Mouse (Mus musculus): ENCODE measurements around the gene Cx3cl1. TPM values are rescaled to one million over a fixed set of nuclear protein-coding genes. Genes with fewer than 3 reads are reported as not detected.

The Cx3cl1 gene
- polyA plus RNA-seq, 1 experiment from 2014 or later, result 8.8 TPM

DNA sequence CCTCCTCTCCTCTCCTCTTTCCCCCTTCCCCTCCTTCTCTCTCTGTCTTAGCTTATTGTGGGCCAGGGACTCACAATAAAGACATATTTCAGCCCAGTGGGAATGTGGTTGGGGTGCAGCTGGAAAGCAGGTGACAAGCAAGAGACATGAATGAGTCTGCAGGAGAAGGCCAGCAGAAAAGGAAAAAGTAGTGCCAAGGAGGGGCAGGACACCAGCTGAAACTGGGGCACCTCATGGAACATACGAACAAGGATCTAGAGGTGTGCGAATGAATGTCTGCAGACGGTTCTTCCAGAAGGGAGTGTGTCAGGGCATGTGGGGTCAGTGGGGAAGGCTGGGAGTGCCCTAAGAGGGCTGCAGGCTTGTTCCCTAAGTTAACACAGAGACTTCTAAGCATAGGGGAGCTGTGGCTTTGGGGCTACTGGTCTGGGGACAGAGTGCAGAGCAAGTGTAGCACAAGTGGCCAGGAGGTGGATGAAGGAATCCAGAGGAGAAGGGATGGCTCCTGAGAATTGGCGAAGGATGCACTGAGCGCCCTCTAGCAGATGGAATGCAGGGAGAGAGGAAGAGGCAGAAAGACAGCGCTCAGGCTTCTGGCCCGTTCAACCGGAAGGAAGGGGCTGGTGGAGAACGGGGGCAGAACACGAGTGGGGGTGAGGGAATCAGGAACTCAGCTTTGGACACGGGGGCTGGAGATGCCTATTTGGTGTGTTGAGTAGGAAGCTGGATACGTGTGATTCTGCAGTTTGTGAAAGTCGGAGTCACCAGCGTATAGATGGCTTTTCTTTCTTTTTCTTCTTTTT, 29.7 kb downstream of the Cx3cl1 start:
- H3K27ac ChIP-seq (ENCODE audit: low read depth, low read length), result no peak overlapping the region
- WGBS (ENCODE audit: insufficient replicate concordance), result 48% methylated on average over 14 of the region's 14 CpGs
- no peak overlapping the region for H3K4me3 ChIP-seq (ENCODE audit: low read depth, low read length)
- H3K4me1 ChIP-seq (ENCODE audit: control insufficient read depth, insufficient read depth, low read length), result peaks cover 23% of the 10 kb centered on the region
- peaks cover 3% of the 10 kb centered on the region; the same call in 1 of the 2 replicates for H3K27me3 ChIP-seq (ENCODE audit: control insufficient read depth, insufficient read depth, low read length)
- peak overlapping the region; percentile 29 for H3K4me2 ChIP-seq
- H3K36me3 ChIP-seq (ENCODE audit: control insufficient read depth, insufficient read depth, low read length), result no peaks in the 10 kb centered on the region
- no peak for ATAC-seq (replicated peaks; ENCODE audit: insufficient number of reproducible peaks, low FRiP score, low TSS enrichment)
- no peak overlapping the region for H3K9ac ChIP-seq (ENCODE audit: low read depth, low read length)
- no peaks in the 10 kb centered on the region for H3K9me3 ChIP-seq (replicated peaks; ENCODE audit: control insufficient read depth, low read length)

DNA sequence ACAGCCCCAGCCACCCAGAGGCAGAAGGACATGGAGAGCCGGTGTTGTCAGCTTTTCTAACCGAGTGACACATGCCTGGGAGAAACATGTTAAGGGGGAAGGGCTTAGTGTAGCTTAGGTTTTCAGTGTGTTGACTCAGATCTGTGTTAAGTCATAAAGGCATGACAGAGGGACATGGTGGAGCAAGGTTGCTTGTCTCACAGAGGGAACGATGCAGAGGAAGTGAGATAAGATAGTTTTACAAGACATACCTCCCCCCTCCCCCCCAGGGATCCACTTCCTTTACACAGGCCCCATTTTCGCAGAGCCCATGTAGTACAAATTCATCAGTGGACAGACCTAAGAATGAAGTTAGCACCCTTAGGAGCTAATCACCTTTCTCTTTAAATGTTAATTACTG, 30.6 kb downstream of the Cx3cl1 start:
- H3K9ac ChIP-seq (ENCODE audit: low read depth, low read length), result no peak overlapping the region
- H3K36me3 ChIP-seq (ENCODE audit: control insufficient read depth, insufficient read depth, low read length), result no peaks in the 10 kb centered on the region
- H3K27me3 ChIP-seq (ENCODE audit: control insufficient read depth, insufficient read depth, low read length), result peaks cover 3% of the 10 kb centered on the region; the same call in 1 of the 2 replicates
- no peak overlapping the region for H3K4me3 ChIP-seq (ENCODE audit: low read depth, low read length)
- no peak for ATAC-seq (replicated peaks; ENCODE audit: insufficient number of reproducible peaks, low FRiP score, low TSS enrichment)
- H3K9me3 ChIP-seq (replicated peaks; ENCODE audit: control insufficient read depth, low read length), result no peaks in the 10 kb centered on the region
- 42% methylated on average over 4 of the region's 4 CpGs for WGBS (ENCODE audit: insufficient replicate concordance)
- H3K4me1 ChIP-seq (ENCODE audit: control insufficient read depth, insufficient read depth, low read length), result peaks cover 24% of the 10 kb centered on the region
- H3K4me2 ChIP-seq, result no peak overlapping the region
- H3K27ac ChIP-seq (ENCODE audit: low read depth, low read length), result no peak overlapping the region

DNA sequence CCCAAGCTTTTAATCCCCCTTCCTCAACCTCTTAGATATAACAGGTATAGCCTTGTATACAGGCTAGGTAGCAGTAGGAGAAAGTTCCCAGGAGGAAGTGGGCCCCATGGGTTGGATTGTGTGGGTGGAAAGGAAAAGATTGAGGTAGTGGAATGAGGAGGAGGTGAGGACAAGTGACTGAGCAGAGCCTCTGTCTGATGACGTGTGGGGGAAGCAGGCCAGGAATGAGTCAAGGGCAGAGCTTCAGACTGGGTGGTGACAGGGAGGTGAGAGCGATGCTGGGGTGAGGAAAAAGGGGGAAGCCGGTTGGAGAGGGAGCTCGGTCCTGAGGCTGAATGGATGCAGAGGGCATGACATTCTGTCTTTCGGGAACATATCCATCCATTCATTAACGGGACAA, 31.7 kb downstream of the Cx3cl1 start:
- no peak; the same call in 1 of the 2 replicates for ATAC-seq (replicated peaks; ENCODE audit: insufficient number of reproducible peaks, low FRiP score, low TSS enrichment)
- H3K36me3 ChIP-seq (ENCODE audit: control insufficient read depth, insufficient read depth, low read length), result no peaks in the 10 kb centered on the region
- peaks cover 3% of the 10 kb centered on the region; the same call in 1 of the 2 replicates for H3K27me3 ChIP-seq (ENCODE audit: control insufficient read depth, insufficient read depth, low read length)
- no peak overlapping the region for H3K4me3 ChIP-seq (ENCODE audit: low read depth, low read length)
- H3K4me1 ChIP-seq (ENCODE audit: control insufficient read depth, insufficient read depth, low read length), result peaks cover 28% of the 10 kb centered on the region
- H3K4me2 ChIP-seq, result no peak overlapping the region
- H3K9me3 ChIP-seq (replicated peaks; ENCODE audit: control insufficient read depth, low read length), result no peaks in the 10 kb centered on the region
- 23% methylated on average over 6 of the region's 6 CpGs for WGBS (ENCODE audit: insufficient replicate concordance)
- H3K27ac ChIP-seq (ENCODE audit: low read depth, low read length), result no peak overlapping the region
- no peak overlapping the region for H3K9ac ChIP-seq (ENCODE audit: low read depth, low read length)

DNA sequence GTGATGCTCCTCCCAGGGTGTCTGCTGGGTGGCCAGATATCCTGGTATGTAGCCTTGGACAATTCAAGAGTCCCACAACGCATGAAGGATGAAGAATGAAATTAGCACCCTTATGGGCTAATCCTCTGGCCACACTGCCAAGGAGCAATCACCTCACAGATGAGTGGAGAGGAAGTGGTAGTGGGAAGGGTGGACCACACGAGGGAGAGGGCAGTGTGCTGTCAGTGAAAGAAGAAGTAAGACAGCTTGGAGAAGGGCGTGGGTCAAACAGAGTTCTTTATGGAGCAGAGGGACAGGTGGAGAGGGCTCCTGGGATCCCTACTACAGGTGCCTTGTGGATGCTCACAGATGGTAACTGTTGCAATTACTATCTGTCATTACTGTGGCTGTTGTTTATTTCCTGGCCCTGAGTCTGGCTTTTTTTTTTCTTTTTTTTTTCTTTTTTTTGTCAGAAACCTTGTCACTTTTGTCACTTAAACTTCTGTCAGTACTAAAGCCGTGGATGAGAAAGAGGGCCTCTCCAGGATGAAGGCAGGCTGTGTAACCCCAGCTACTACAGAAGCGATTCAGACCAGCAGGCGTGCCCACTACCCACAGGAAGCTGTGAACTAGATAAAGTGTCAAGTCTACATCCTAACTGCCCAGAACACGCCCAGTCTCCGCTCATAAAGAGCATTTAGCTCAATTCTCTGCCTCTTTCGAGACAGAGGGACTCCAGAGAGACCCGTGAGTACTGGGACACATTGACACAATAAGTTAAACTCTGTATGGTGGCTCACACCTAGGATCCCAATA, 32.9 kb downstream of the Cx3cl1 start:
- Histone ChIP-seq H3K4me3 (ENCODE audit: low read depth, low read length) (no peak overlapping the region), H3K4me1 (ENCODE audit: control insufficient read depth, insufficient read depth, low read length) (peaks cover 28% of the 10 kb centered on the region), H3K9ac (ENCODE audit: low read depth, low read length) (no peak overlapping the region), H3K36me3 (ENCODE audit: control insufficient read depth, insufficient read depth, low read length) (no peaks in the 10 kb centered on the region), H3K27ac (ENCODE audit: low read depth, low read length) (no peak overlapping the region), H3K4me2 (no peak overlapping the region), H3K9me3 (replicated peaks; ENCODE audit: control insufficient read depth, low read length) (no peaks in the 10 kb centered on the region), H3K27me3 (ENCODE audit: control insufficient read depth, insufficient read depth, low read length) (peaks cover 3% of the 10 kb centered on the region; the same call in 1 of the 2 replicates)
- 56% methylated on average over 10 of the region's 10 CpGs for WGBS (ENCODE audit: insufficient replicate concordance)
- ATAC-seq (replicated peaks; ENCODE audit: insufficient number of reproducible peaks, low FRiP score, low TSS enrichment), result no peak

DNA sequence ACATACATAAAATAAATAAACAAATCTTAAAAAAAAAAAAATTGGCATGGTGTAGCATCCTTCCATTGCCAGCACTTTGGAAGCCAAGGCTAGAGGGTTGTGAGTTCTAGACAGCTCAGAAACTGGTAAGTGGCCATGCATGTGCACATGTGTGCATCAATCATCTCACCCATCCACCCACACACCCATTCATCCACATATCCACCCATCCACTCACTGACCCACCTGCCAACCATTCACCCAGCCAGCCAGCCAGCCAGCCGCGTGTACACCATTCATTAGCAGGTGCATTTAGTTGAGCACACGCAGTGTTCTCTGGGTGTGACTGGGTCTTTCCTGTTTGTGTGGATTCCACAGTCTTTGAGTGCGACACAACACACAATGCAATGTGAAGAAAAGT, 34.0 kb downstream of the Cx3cl1 start:
- ATAC-seq (replicated peaks; ENCODE audit: insufficient number of reproducible peaks, low FRiP score, low TSS enrichment), result no peak
- 78% methylated on average over 4 of the region's 4 CpGs for WGBS (ENCODE audit: insufficient replicate concordance)
- no peak overlapping the region for H3K27ac ChIP-seq (ENCODE audit: low read depth, low read length)

DNA sequence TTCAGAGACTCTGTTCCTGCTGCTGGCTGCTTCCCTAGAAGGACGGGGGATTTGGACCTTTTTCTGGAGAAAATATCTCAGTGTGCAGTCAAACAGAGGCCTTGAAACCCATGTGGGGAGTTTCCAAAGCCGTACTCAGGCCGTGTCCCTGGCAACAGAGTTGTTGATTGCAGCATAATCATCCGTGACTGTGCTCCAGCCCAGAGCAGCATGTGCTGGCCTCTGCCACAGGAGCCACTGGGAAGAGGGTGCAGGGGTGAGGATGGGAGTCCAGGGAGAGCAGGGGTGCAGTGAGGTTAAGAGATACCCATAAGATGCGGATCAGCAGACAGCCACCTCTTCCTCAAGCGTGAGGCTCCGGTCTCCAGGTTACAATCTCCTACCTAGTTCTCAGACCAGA, 35.7 kb downstream of the Cx3cl1 start:
- no peak overlapping the region for H3K4me2 ChIP-seq
- peaks cover 17% of the 10 kb centered on the region for H3K4me1 ChIP-seq (ENCODE audit: control insufficient read depth, insufficient read depth, low read length)
- H3K27me3 ChIP-seq (ENCODE audit: control insufficient read depth, insufficient read depth, low read length), result 0 out of 2 replicates have a peak, but pooled peaks cover 3% of the 10 kb centered on the region
- H3K36me3 ChIP-seq (ENCODE audit: control insufficient read depth, insufficient read depth, low read length), result no peaks in the 10 kb centered on the region
- H3K4me3 ChIP-seq (ENCODE audit: low read depth, low read length), result no peak overlapping the region
- H3K9me3 ChIP-seq (replicated peaks; ENCODE audit: control insufficient read depth, low read length), result no peaks in the 10 kb centered on the region
- WGBS (ENCODE audit: insufficient replicate concordance), result 60% methylated on average over 7 of the region's 7 CpGs
- H3K27ac ChIP-seq (ENCODE audit: low read depth, low read length), result no peak overlapping the region
- no peak for ATAC-seq (replicated peaks; ENCODE audit: insufficient number of reproducible peaks, low FRiP score, low TSS enrichment)
- H3K9ac ChIP-seq (ENCODE audit: low read depth, low read length), result no peak overlapping the region

More for the DNA sequence above, 34.0 kb downstream of the Cx3cl1 start:
- no peak overlapping the region for H3K9ac ChIP-seq (ENCODE audit: low read depth, low read length)
- peaks cover 28% of the 10 kb centered on the region for H3K4me1 ChIP-seq (ENCODE audit: control insufficient read depth, insufficient read depth, low read length)
- no peak overlapping the region for H3K4me2 ChIP-seq
- no peaks in the 10 kb centered on the region for H3K9me3 ChIP-seq (replicated peaks; ENCODE audit: control insufficient read depth, low read length)
- H3K4me3 ChIP-seq (ENCODE audit: low read depth, low read length), result no peak overlapping the region
- peaks cover 3% of the 10 kb centered on the region; the same call in 1 of the 2 replicates for H3K27me3 ChIP-seq (ENCODE audit: control insufficient read depth, insufficient read depth, low read length)
- no peaks in the 10 kb centered on the region for H3K36me3 ChIP-seq (ENCODE audit: control insufficient read depth, insufficient read depth, low read length)

DNA sequence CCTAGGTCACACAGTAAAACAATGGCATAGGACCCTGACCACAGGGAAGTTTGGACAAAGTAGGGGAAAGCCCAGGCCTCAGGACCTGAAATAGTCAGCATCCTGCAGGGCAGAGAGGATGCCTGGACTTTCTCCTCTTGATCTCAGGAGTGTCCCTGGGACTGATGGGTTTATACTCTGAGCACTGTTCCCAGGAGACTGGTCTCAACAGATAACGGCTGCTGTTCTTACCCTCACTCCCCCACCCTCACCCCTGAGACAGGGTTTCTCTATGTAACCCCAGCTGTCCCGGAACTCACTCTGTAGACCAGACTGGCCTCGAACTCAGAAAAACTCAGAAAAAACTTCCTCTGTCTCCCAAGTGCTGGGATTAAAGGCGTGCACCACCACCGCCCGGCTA, 36.6 kb downstream of the Cx3cl1 start:
- Histone ChIP-seq H3K9ac (ENCODE audit: low read depth, low read length) (no peak overlapping the region), H3K9me3 (replicated peaks; ENCODE audit: control insufficient read depth, low read length) (no peaks in the 10 kb centered on the region), H3K36me3 (ENCODE audit: control insufficient read depth, insufficient read depth, low read length) (no peaks in the 10 kb centered on the region), H3K4me2 (no peak overlapping the region), H3K4me1 (ENCODE audit: control insufficient read depth, insufficient read depth, low read length) (peaks cover 19% of the 10 kb centered on the region), H3K27me3 (ENCODE audit: control insufficient read depth, insufficient read depth, low read length) (0 out of 2 replicates have a peak, but pooled peaks cover 3% of the 10 kb centered on the region), H3K4me3 (ENCODE audit: low read depth, low read length) (no peak overlapping the region), H3K27ac (ENCODE audit: low read depth, low read length) (no peak overlapping the region)
- WGBS (ENCODE audit: insufficient replicate concordance), result 73% methylated on average over 6 of the region's 6 CpGs
- no peak for ATAC-seq (replicated peaks; ENCODE audit: insufficient number of reproducible peaks, low FRiP score, low TSS enrichment)

DNA sequence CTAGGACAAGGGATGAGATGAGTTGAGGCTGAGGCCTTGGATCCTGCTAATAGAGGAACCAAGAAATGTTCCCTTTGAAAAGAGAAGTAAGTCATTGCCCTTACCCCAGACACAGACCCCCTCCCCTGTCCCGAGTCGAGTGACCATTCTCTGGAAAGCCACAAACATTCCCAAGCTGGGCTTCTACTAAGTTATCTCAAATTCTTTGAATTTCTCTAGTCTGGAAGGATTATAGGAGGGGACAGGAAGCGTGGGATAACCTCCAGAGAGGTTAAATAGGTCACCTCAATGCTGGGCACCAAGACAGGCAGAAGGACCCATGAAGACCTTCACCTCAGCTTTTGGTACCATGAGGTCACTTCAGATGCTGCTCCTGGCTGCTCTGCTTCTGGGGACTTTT, 38.3 kb downstream of the Cx3cl1 start, which contains the start of gene Ccl17:
Gene Ccl17 (plus strand): TSS at position 301 of the 400 bp plus-strand sequence.
- no peak for ATAC-seq (replicated peaks; ENCODE audit: insufficient number of reproducible peaks, low FRiP score, low TSS enrichment)
- WGBS (ENCODE audit: insufficient replicate concordance), result 14% methylated on average over 3 of the region's 3 CpGs

More for the DNA sequence above, 38.3 kb downstream of the Cx3cl1 start, which contains the start of gene Ccl17:
- Histone ChIP-seq H3K9me3 (replicated peaks; ENCODE audit: control insufficient read depth, low read length) (no peaks in the 10 kb centered on the region), H3K27me3 (ENCODE audit: control insufficient read depth, insufficient read depth, low read length) (0 out of 2 replicates have a peak, but pooled peaks cover 3% of the 10 kb centered on the region), H3K4me1 (ENCODE audit: control insufficient read depth, insufficient read depth, low read length) (peaks cover 7% of the 10 kb centered on the region; the same call in 1 of the 2 replicates), H3K27ac (ENCODE audit: low read depth, low read length) (no peak within 1 kb of the TSS), H3K4me3 (ENCODE audit: low read depth, low read length) (no peak within 1 kb of the TSS), H3K36me3 (ENCODE audit: control insufficient read depth, insufficient read depth, low read length) (no peaks in the 10 kb centered on the region), H3K9ac (ENCODE audit: low read depth, low read length) (no peak within 1 kb of the TSS), H3K4me2 (no peak within 1 kb of the TSS)
